Mouse (Mus musculus) stomach, adult 2 months (tissue): ENCODE data around the gene Fpr-rs4. TPM values are rescaled to one million over a fixed set of nuclear protein-coding genes. Genes with fewer than 3 reads are reported as not detected.

Source experiments
- polyA plus RNA-seq: library from polyadenylated mRNA; depleted of rRNA; stranded (reverse); fragments of >200 nt; gene quantifications from 2 replicates; pipeline ENCODE4 v1.2.3, GENCODE M21; 2012; rRNA removed

Fpr-rs4 gene
- not detected in 2 replicates for polyA plus RNA-seq

DNA sequence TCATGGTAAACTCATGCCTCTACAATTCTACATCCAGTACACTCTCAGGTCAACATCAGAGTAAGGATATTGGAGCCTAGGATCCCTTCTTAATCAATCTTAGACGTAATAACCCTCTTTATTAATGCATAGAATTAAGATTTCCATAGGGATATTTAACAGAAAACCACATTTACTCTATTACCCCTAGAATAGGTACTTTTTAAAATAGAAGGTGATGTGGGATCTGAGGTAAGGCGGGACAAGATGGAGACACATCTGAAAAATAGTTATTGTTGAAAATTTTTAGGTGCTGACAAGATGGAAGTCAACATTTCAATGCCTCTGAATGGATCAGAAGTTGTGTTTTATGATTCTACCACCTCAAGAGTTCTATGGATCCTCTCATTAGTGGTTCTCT, at the start of gene Fpr-rs4:
Gene Fpr-rs4 (plus strand): TSS at position 301 of the 400 bp plus-strand sequence.

DNA sequence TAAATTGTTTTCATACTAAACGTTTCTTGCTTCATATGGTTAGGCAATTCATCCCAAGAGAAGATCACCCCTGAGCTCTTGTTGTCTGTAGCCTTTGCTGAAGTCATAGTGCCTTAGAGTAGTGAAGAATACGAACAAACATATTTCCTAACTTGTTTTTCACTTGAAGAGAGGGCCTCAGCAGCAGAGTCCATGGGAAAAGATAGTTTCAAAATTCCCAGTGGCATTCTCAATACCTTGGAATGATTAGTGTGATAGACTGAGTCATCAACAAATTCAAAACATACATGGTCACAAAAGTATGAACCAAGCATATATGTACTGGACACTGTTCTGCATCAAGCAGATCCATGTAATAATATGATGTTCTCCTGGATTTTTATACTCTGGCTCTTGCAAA, 27.6 kb downstream of the Fpr-rs4 start, which contains the start of gene Vmn2r124:
Gene Vmn2r124 (plus strand): TSS at position 301 of the 400 bp plus-strand sequence.

Other genes with a start within 250 kb of the Fpr-rs4 start
- gene Spaca6, start 194.6 kb upstream of the Fpr-rs4 start, polyA plus RNA-seq = 10.3 and 19.0 TPM in 2 replicates
- gene Has1, start 166.5 kb upstream of the Fpr-rs4 start, polyA plus RNA-seq = 0.52 and 1.1 TPM in 2 replicates
- 0.05 TPM in 1 of 2 replicates, not detected in the other for gene Fpr1, start 137.8 kb upstream of the Fpr-rs4 start, polyA plus RNA-seq
- not detected in 2 replicates for gene Fpr2, start 133.9 kb upstream of the Fpr-rs4 start, polyA plus RNA-seq
- gene Fpr3, start 133.9 kb upstream of the Fpr-rs4 start, polyA plus RNA-seq = not detected in 2 replicates
- not detected in 2 replicates for gene Vmn2r124, start 27.7 kb downstream of the Fpr-rs4 start, polyA plus RNA-seq
- not detected in 2 replicates for gene Vmn2r91, start 63.3 kb downstream of the Fpr-rs4 start, polyA plus RNA-seq
- gene Vmn2r92, start 130.2 kb downstream of the Fpr-rs4 start, polyA plus RNA-seq = not detected in 2 replicates